Mouse (Mus musculus) ES-Bruce4 (cell line): Measurements from ENCODE around the gene Nrcam.

Experiments used
- EP300 ChIP-seq: IDR thresholded peaks from 2 replicates; pipeline ENCODE4 v1.6.1; 2011; ENCODE audit warnings: low read depth, low read length; ENCODE audit not compliant: insufficient read depth
- POLR2A ChIP-seq: IDR thresholded peaks from one replicate; pipeline ENCODE4 v1.8.1; 2011; ENCODE audit warnings: low read length; ENCODE audit not compliant: insufficient read depth

GRCm38 (mm10) chr12:44357460-44357859, 28.8 kb downstream of the Nrcam start:
- TF ChIP-seq POLR2A (no peak), EP300 (no peak)
